Mouse (Mus musculus) lung, postnatal 0 days (tissue): Measurements from ENCODE around the gene St6galnac3. TPM values are rescaled to one million over a fixed set of nuclear protein-coding genes. Genes with fewer than 3 reads are reported as not detected.

Source experiments
- ATAC-seq: fragments of 200-750 bp; cut with Nextera tagmentation; 2 replicates; pipeline ENCODE4 v1.8.0; 2017; ENCODE audit warnings: moderate library complexity
- DNase-seq: peaks from one replicate; pipeline ENCODE4 v3.0.0-alpha.2; 2016; ENCODE audit warnings: low spot score
- H3K27ac ChIP-seq: fragments of 300-500 bp; sonication (generic); 2 replicates; pipeline ENCODE4 v1.5.1; 2014; ENCODE audit warnings: antibody characterized with exemption, mild to moderate bottlenecking, low read length, mixed read lengths
- H3K27me3 ChIP-seq: fragments of 300-500 bp; sonication (generic); replicated peaks from 2 replicates; pipeline ENCODE4 v1.6.1; 2014; ENCODE audit warnings: low read length, mixed read lengths; ENCODE audit not compliant: insufficient read depth
- H3K36me3 ChIP-seq: fragments of 300-500 bp; sonication (generic); 2 replicates; pipeline ENCODE4 v1.6.1; 2014; ENCODE audit warnings: low read length, mixed read lengths; ENCODE audit not compliant: insufficient read depth
- H3K4me1 ChIP-seq: fragments of 300-500 bp; sonication (generic); 2 replicates; pipeline ENCODE4 v1.6.1; 2014; ENCODE audit warnings: antibody characterized with exemption, low read depth, low read length, mixed read lengths; ENCODE audit not compliant: insufficient read depth
- H3K4me2 ChIP-seq: fragments of 300-500 bp; sonication (generic); replicated peaks from 2 replicates; pipeline ENCODE4 v1.6.1; 2014; ENCODE audit warnings: low read depth, mild to moderate bottlenecking, low read length, moderate library complexity, mixed read lengths
- H3K4me3 ChIP-seq: fragments of 300-500 bp; sonication (generic); 2 replicates; pipeline ENCODE4 v1.5.1; 2014; ENCODE audit warnings: low read depth, low read length
- H3K9ac ChIP-seq: fragments of 300-500 bp; sonication (generic); replicated peaks from 2 replicates; pipeline ENCODE4 v1.6.1; 2014; ENCODE audit warnings: low read depth, mild to moderate bottlenecking
- H3K9me3 ChIP-seq: fragments of 300-500 bp; sonication (generic); 2 replicates; pipeline ENCODE4 v1.6.1; 2016; ENCODE audit warnings: low read length, mixed read lengths
- CTCF ChIP-seq: IDR thresholded peaks from 2 replicates; pipeline ENCODE4 v1.5.1; 2016; ENCODE audit warnings: antibody characterized with exemption, mild to moderate bottlenecking
- EP300 ChIP-seq: IDR thresholded peaks from 2 replicates; pipeline ENCODE4 v1.6.1; 2016; ENCODE audit warnings: antibody characterized with exemption, mild to moderate bottlenecking, control low read depth
- WGBS: fragments of 180-500 bp; shearing (Covaris S2); extraction: QIAGEN DNeasy Blood & Tissue Kit; methylation state at CpG from one replicate; pipeline ENCODE4 v1.1.7; 2014; 5-methylcytosine and 5-hydroxymethylcytosine counted together
- polyA plus RNA-seq: library from polyadenylated mRNA; unstranded; fragments of >200 nt; fragmentation: Nextera tagmentation; extraction: Ambion mirVana; gene quantifications from 2 replicates; pipeline ENCODE4 v1.2.1, GENCODE M21; 2015

Gene St6galnac3
- polyA plus RNA-seq: 12.9 and 22.7 TPM in 2 replicates

DNA sequence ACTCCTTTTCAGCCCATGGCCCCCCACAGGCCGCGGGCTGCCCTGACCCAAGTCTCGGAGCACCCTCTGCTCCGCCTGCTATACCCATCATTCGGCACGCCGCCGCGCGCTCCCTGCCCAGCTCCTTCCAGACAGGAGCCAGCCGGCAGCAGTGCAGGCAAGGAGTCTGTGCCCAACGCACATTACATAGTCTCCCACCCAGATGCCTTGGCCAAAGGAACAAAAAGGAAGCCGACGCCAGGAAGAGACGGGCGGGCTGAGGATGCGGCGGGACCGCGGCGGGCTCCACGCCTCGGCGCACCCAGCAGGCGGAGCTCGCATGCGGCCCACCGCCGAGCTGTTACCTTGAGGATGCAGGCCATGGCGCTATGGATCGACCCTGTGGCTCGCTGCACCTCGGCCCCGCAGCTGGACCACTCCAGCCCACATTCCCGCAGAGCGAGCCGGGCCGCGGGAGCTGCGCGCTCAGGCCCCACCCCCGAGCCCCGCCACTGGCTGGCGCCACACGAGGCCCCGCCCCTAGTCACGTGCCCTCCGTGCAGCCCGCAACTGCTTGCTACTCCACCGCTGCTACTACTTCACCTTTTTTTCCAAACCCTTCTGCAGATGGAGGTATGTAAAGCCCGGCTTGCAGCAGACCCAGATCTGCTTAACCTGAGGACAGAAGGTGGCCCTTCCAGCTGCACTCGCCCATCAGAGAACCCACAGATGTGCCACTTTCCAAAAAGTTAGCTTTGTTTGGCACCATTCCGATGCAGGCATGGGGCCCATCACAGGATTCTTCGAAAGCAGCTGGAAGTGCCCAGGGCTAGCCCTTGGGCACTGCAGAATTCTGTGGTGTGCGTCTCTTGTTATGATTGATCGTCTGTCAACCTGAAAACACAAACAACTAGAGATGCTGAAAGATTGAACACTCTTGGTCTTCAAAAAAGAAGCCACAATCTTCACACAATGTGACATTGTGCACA, at the start of gene St6galnac3:
Gene St6galnac3, minus strand, starts transcription at position 474 of the 968 bp plus-strand sequence.
- peaks cover 6% of the 10 kb centered on the region; the same call in 1 of the 2 replicates for H3K4me1 ChIP-seq
- H3K9ac ChIP-seq: peak within 1 kb of the TSS; percentile 37; the same call in 1 of the 2 replicates
- ATAC-seq (peak; percentile 96), DNase-seq (peak; percentile 84)
- no peaks in the 10 kb centered on the region for H3K27me3 ChIP-seq
- peak within 1 kb of the TSS; percentile 89 for H3K4me2 ChIP-seq
- no peaks in the 10 kb centered on the region for H3K9me3 ChIP-seq
- WGBS: 2% methylated on average over 52 of the region's 56 CpGs
- H3K36me3 ChIP-seq: no peaks in the 10 kb centered on the region
- H3K27ac ChIP-seq: no peak within 1 kb of the TSS
- H3K4me3 ChIP-seq: peak within 1 kb of the TSS; percentile 53
- TF ChIP-seq EP300 (no peak), CTCF (peak; percentile 58)

DNA sequence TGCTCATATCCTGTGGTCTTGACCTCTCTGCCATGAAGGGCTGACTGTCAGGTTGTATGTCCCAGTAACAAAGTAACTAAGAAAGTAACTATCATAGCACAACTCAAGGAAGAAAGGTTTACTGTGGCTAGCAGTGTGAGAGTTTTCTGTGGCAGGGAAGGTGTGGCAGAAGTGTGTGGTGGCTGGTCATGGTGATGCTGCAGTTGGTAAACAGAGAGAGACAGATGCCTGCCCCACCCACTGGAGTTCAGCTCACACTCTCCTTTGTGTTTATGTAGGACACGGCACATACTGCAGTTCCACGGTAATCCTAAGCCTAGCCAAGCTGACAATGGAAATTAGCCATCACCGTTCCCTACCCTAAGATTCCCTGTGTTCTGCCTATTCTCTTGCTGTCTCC, 49.6 kb upstream of the St6galnac3 start:
- ATAC-seq: no peak
- Histone ChIP-seq H3K9ac (no peak overlapping the region), H3K27me3 (no peaks in the 10 kb centered on the region), H3K4me1 (no peaks in the 10 kb centered on the region), H3K27ac (no peak overlapping the region), H3K9me3 (no peaks in the 10 kb centered on the region), H3K36me3 (no peaks in the 10 kb centered on the region), H3K4me2 (no peak overlapping the region), H3K4me3 (no peak overlapping the region)
- WGBS: 75% methylated on average over 3 of the region's 3 CpGs
- DNase-seq: no peak
- no peak for TF ChIP-seq EP300
- TF ChIP-seq CTCF: no peak

DNA sequence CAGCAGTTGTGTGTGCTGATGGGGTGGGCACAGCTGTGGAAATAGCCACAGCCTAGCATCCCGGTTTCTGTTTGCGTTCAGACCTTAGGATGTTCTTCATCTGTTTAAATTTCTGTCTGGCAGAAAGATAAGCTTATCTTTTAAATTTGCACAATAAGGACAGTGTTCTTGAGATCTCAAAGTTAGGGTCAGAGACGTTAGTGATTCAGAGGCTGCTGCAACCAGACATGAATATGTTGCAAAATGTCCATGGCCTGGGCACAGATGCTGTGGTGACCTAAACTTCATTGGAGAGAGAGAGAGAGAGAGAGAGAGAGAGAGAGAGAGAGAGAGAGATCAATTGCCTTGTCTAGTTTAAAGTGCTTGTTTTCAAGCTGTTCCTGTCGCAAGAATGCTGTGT, 46.5 kb upstream of the St6galnac3 start:
- WGBS: 26% methylated on average over 4 of the region's 4 CpGs
- no peak for ATAC-seq
- H3K9ac ChIP-seq: no peak overlapping the region
- no peak overlapping the region for H3K4me2 ChIP-seq
- H3K9me3 ChIP-seq: 0 out of 2 replicates have a peak, but pooled peaks cover 3% of the 10 kb centered on the region
- H3K27ac ChIP-seq: no peak overlapping the region
- TF ChIP-seq EP300: no peak
- no peak for TF ChIP-seq CTCF
- H3K27me3 ChIP-seq: no peaks in the 10 kb centered on the region
- no peak for DNase-seq
- H3K4me1 ChIP-seq: no peaks in the 10 kb centered on the region
- no peak overlapping the region for H3K4me3 ChIP-seq
- H3K36me3 ChIP-seq: no peaks in the 10 kb centered on the region

DNA sequence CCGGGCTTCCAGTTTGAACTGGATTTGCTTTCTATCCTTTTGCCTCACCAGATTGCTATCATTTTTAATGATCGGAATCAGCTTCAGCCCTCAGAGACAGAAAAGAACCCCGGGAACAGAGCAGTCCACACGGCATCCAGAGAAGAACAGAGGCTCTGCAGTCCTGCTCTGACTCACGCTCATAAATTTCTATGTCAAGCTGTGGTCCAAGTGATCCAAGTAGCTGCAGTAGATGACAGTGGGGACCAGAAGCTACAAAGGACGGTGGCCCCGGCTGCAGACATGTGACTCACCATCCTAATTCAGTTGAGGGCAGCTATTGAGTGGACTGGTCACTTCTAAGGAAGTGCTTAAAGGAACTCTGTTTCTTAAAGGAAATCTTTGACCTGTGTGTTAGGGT, 45.6 kb upstream of the St6galnac3 start:
- ATAC-seq: no peak
- no peak for DNase-seq
- Histone ChIP-seq H3K36me3 (no peaks in the 10 kb centered on the region), H3K27ac (no peak overlapping the region), H3K9me3 (0 out of 2 replicates have a peak, but pooled peaks cover 3% of the 10 kb centered on the region), H3K27me3 (no peaks in the 10 kb centered on the region), H3K4me2 (no peak overlapping the region), H3K4me1 (no peaks in the 10 kb centered on the region), H3K9ac (no peak overlapping the region), H3K4me3 (no peak overlapping the region)
- WGBS: 47% methylated on average over 7 of the region's 7 CpGs
- no peak for TF ChIP-seq EP300
- TF ChIP-seq CTCF: no peak

DNA sequence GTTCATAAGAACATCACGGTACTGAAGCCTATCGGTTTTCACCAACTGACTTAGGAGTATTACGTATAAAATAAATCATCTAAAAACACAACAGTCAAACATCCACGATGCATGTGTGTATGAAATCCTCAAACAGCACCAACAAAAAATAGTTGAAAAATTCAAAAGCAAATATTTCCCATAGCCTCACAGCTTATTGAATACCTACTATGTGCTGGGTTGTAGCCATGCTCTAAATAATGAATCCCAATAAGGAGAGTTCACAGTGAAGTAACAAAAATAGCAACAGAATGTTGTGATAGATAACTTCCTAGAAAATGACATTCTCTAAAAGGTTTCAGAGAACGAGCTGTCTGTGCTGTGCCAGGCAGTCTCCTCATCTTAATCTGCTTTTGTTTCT, 44.2 kb upstream of the St6galnac3 start:
- TF ChIP-seq EP300: no peak
- TF ChIP-seq CTCF: no peak
- Histone ChIP-seq H3K9me3 (0 out of 2 replicates have a peak, but pooled peaks cover 3% of the 10 kb centered on the region), H3K4me3 (no peak overlapping the region), H3K27me3 (no peaks in the 10 kb centered on the region), H3K4me1 (no peaks in the 10 kb centered on the region), H3K4me2 (no peak overlapping the region), H3K36me3 (no peaks in the 10 kb centered on the region), H3K27ac (no peak overlapping the region), H3K9ac (no peak overlapping the region)
- WGBS: 66% methylated on average over 5 of the region's 5 CpGs
- ATAC-seq: no peak
- DNase-seq: no peak

DNA sequence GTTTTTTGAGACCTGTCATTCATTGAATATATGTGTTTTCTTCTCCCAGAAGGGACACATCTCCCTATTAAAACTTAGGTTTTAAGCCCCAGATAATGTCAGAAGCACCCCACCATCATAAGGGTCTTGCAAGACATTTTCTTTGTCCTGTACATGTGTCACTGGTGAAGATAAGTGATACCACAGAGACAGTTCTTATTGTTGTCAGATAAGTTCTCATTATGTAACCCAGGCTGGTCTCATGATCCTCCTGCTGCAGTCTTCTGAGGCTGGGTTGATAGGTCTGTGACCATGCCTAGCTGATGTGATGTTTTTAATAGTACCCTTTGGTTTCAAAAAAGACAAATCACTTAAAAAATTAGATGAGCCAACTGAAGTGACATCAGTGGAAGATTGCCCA, 40.2 kb upstream of the St6galnac3 start:
- Histone ChIP-seq H3K9me3 (0 out of 2 replicates have a peak, but pooled peaks cover 3% of the 10 kb centered on the region), H3K4me1 (no peaks in the 10 kb centered on the region), H3K4me2 (no peak overlapping the region), H3K36me3 (no peaks in the 10 kb centered on the region), H3K27me3 (no peaks in the 10 kb centered on the region), H3K27ac (no peak overlapping the region), H3K9ac (no peak overlapping the region), H3K4me3 (no peak overlapping the region)
- DNase-seq (no peak), ATAC-seq (no peak)
- TF ChIP-seq CTCF (no peak), EP300 (no peak)
